In genomic region chr2:112239212-112239934, GRCm38 (mm10) we compare ENCODE assay signal across 8 mouse cellular contexts. TPM values are rescaled to one million over a fixed set of nuclear protein-coding genes. Genes with fewer than 3 reads are reported as not detected.
DNase-seq lines count a peak whose midpoint lies in the region; ATAC-seq and TF ChIP-seq lines count a peak whose summit lies in the region.

Lpcat4 (plus strand) TSS chr2:112239468.

- peak within 1 kb of the TSS; percentile 86 for H3K4me2 ChIP-seq in forebrain, embryonic 15.5 days (replicated peaks)
- peak within 1 kb of the TSS; percentile 84 for H3K4me2 ChIP-seq in neural tube, embryonic 14.5 days (ENCODE audit: low read depth, low read length)

- peak; percentile 66 for DNase-seq in ES-E14 (ENCODE audit: low read depth, low spot score)
- peak; percentile 89 for DNase-seq in cerebellum, adult 11 months
- peak; percentile 78 for DNase-seq in heart, postnatal 25 days (ENCODE audit: low spot score)
- peak; percentile 80 to 93 for DNase-seq in layer of hippocampus, adult 18-20 months (ENCODE audit: low spot score in 2 of 2)
- DNase-seq in lung, adult 18-20 months: peak; percentile 86 to 89
- peak; percentile 85 for DNase-seq in testis, postnatal 14 days (ENCODE audit: low spot score)

- H3K4me1 ChIP-seq in ES-E14 (ENCODE audit: control insufficient read depth in 2 of 2, insufficient read depth in 2 of 2, low read length in 2 of 2, poor library complexity in 1 of 2): peaks cover 0 to 30% of the 10 kb centered on the region in 2 experiments; a peak in 2 of 4 replicates
- H3K4me1 ChIP-seq in forebrain, embryonic 15.5 days: peaks cover 16% of the 10 kb centered on the region
- 0 out of 2 replicates have a peak, but pooled peaks cover 4% of the 10 kb centered on the region for H3K4me1 ChIP-seq in neural tube, embryonic 14.5 days (ENCODE audit: control insufficient read depth, insufficient read depth, low read length)

- H3K4me3 ChIP-seq in ES-E14 (ENCODE audit: insufficient read depth in 1 of 2, low read depth in 1 of 2, low read length in 2 of 2, poor library complexity in 1 of 2, severe bottlenecking in 1 of 2): peak within 1 kb of the TSS; percentile 87 to 97
- H3K4me3 ChIP-seq in forebrain, embryonic 15.5 days: peak within 1 kb of the TSS; percentile 98
- H3K4me3 ChIP-seq in neural tube, embryonic 14.5 days (ENCODE audit: low read depth, low read length): peak within 1 kb of the TSS; percentile 83

- in situ Hi-C loops in ES-E14 (cut with MboI; ENCODE audit: low sequenced_read_pairs in 2 of 2, unreplicated experiment in 2 of 2): no loop called here

- peak; percentile 91 for ATAC-seq in forebrain, embryonic 15.5 days (replicated peaks)
- ATAC-seq in neural tube, embryonic 14.5 days (ENCODE audit: low read depth): peak; percentile 89

- peak within 1 kb of the TSS; percentile 91 for H3K9ac ChIP-seq in ES-E14 (ENCODE audit: insufficient read depth, low read depth, low read length, poor library complexity, severe bottlenecking)
- H3K9ac ChIP-seq in forebrain, embryonic 15.5 days (replicated peaks): peak within 1 kb of the TSS; percentile 86
- peak within 1 kb of the TSS; percentile 93 for H3K9ac ChIP-seq in neural tube, embryonic 14.5 days (replicated peaks; ENCODE audit: low read depth, low read length)

- peaks cover 8% of the 10 kb centered on the region for H3K36me3 ChIP-seq in ES-E14 (ENCODE audit: control insufficient read depth, insufficient read depth, low read length, poor library complexity, severe bottlenecking)
- H3K36me3 ChIP-seq in forebrain, embryonic 15.5 days: peaks cover 6% of the 10 kb centered on the region; the same call in 1 of the 2 replicates
- no peaks in the 10 kb centered on the region for H3K36me3 ChIP-seq in neural tube, embryonic 14.5 days (ENCODE audit: control insufficient read depth, insufficient read depth, low read length)

- H3K27ac ChIP-seq in ES-E14 (ENCODE audit: insufficient read depth, low read depth, low read length, poor library complexity, severe bottlenecking): peak within 1 kb of the TSS; percentile 47; the same call in 1 of the 2 replicates
- peak within 1 kb of the TSS; percentile 98 for H3K27ac ChIP-seq in forebrain, embryonic 15.5 days (replicated peaks)
- H3K27ac ChIP-seq in neural tube, embryonic 14.5 days (ENCODE audit: low read depth, low read length): peak within 1 kb of the TSS; percentile 96

- no peaks in the 10 kb centered on the region for H3K27me3 ChIP-seq in forebrain, embryonic 15.5 days
- no peaks in the 10 kb centered on the region for H3K27me3 ChIP-seq in neural tube, embryonic 14.5 days (ENCODE audit: control insufficient read depth, insufficient read depth, low read length)

- no peaks in the 10 kb centered on the region for H3K9me3 ChIP-seq in ES-E14 (ENCODE audit: control insufficient read depth, insufficient read depth, low read depth, low read length)
- no peaks in the 10 kb centered on the region for H3K9me3 ChIP-seq in forebrain, embryonic 15.5 days
- no peaks in the 10 kb centered on the region for H3K9me3 ChIP-seq in neural tube, embryonic 14.5 days (ENCODE audit: control insufficient read depth, low read length)

- under 1% methylated on average over 86 of the region's 94 CpGs for WGBS in forebrain, embryonic 15.5 days
- WGBS in neural tube, embryonic 14.5 days: under 1% methylated on average over 82 of the region's 94 CpGs

- intact Hi-C loops in heart, postnatal 25 days (cut with DNase I): loop anchor here (1.0 kb wide), 1 partner anchor 22 kb away; the partner anchor contains the start of gene Nop10

TF ChIP-seq in ES-E14, 5 proteins besides CTCF, POLR2A, EP300 and RAD21:
- TF ChIP-seq HCFC1 (IDR thresholded peaks at IDR 0.05; ENCODE audit: borderline replicate concordance, insufficient read depth, low read length) (peak; percentile 63; the same call in 1 of the 2 replicates), MAFK (IDR thresholded peaks at IDR 0.05; ENCODE audit: insufficient read depth, low read depth, low read length) (no peak), ZNF384 (IDR thresholded peaks at IDR 0.05; ENCODE audit: low read depth, low read length) (no peak)
TF ChIP-seq in ES-E14: peak in this region for 1.

RNA-seq across cellular contexts. Expression of gene Lpcat4, which starts in this region (rescaled TPM):
- total RNA-seq in ES-E14 (2012; rRNA removed): 15.8 and 25.0 TPM in 2 replicates
- 13.4 and 15.2 TPM in 2 replicates for polyA plus RNA-seq in forebrain, embryonic 15.5 days (2015; fragmentation: Nextera tagmentation; extraction: Ambion mirVana)
- 1 to 10 TPM; 2.6 to 3.3 TPM for total RNA-seq in heart, postnatal 25 days (2021)
- total RNA-seq in layer of hippocampus, adult 18-20 months (2021): 10 to 100 TPM; 75.4 to 81.1 TPM
- 22.4 and 26.1 TPM in 2 replicates for polyA plus RNA-seq in neural tube, embryonic 14.5 days (2014; fragmentation: Nextera tagmentation; extraction: Ambion mirVana)

Comparison
In these comparisons a context has a peak if more than half of its experiments do, and no peak if none do; other contexts are left out.
1. Peak in every context shown above with its lines: DNase-seq, ATAC-seq, H3K4me3 ChIP-seq and H3K27ac ChIP-seq.
2. H3K27ac ChIP-seq: peak in every context shown above with its lines; median percentile 98 in forebrain, embryonic 15.5 days; 96 in neural tube, embryonic 14.5 days; 47 in ES-E14.